Comparison of ENCODE assay signal across 23 mouse cellular contexts in the genomic region with DNA sequence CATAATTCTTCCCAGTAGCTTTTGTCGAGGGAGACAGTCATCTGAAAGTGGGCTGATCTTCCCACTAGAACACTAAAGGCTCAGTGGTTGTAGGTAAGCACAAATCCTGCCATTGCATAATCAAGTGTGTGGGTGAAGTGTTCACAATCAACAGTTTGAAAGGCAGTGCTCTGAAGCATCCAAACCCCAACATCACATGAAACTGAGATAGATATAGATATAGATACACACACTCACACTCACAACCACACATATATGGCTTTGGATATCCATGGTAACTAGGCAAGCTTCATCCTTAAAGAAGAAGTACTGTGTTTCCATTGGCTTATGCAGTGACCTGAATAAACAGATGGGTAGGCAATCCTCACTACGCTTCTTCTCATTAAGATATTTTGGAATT. TPM values are rescaled to one million over a fixed set of nuclear protein-coding genes. Genes with fewer than 3 reads are reported as not detected.
DNase-seq lines count a peak whose midpoint lies in the region; ATAC-seq and TF ChIP-seq lines count a peak whose summit lies in the region.
"Had no signal": no experiment of that assay in that cellular context is flagged by ENCODE, and none has a peak within 500 bp of the region (broad histone marks: within the 10 kb centered on the region; RNA-seq: fewer than 3 reads in every experiment).

No protein-coding gene starts in this region.

- ATAC-seq in forebrain, postnatal 0 days = peak; percentile 59
- ATAC-seq in forebrain, embryonic 12.5 days (ENCODE audit: low FRiP score) = no peak
- ATAC-seq: liver, postnatal 0 days; lung, postnatal 0 days had no signal

- WGBS in forebrain, postnatal 0 days = 74% methylated on average over 2 of the region's 2 CpGs
- 87% methylated on average over 2 of the region's 2 CpGs for WGBS in forebrain, embryonic 12.5 days

- no peak for TF ChIP-seq CTCF in forebrain, postnatal 0 days (IDR thresholded peaks at IDR 0.05; ENCODE audit: low read depth)
- no peak for TF ChIP-seq CTCF in left cerebral cortex, adult 2 months (IDR thresholded peaks at IDR 0.05)

- no peaks in the 10 kb centered on the region for H3K9me3 ChIP-seq in forebrain, postnatal 0 days (ENCODE audit: low read length)
- H3K9me3 ChIP-seq in forebrain, embryonic 12.5 days = no peaks in the 10 kb centered on the region
- H3K9me3 ChIP-seq: forebrain, embryonic 10.5 days; heart, embryonic 15.5 days; limb, embryonic 12.5 days had no signal

- H3K4me2 ChIP-seq in forebrain, postnatal 0 days (ENCODE audit: low read depth) = no peak overlapping the region
- no peak overlapping the region for H3K4me2 ChIP-seq in forebrain, embryonic 12.5 days
- H3K4me2 ChIP-seq: heart, embryonic 15.5 days; hindbrain, embryonic 14.5 days; limb, embryonic 12.5 days; liver, embryonic 11.5 days; midbrain, embryonic 11.5 days had no signal

- H3K4me1 ChIP-seq in forebrain, postnatal 0 days (ENCODE audit: insufficient read depth) = no peaks in the 10 kb centered on the region
- no peaks in the 10 kb centered on the region for H3K4me1 ChIP-seq in forebrain, embryonic 12.5 days
- H3K4me1 ChIP-seq: forebrain, embryonic 10.5 days; heart, embryonic 15.5 days; limb, embryonic 12.5 days had no signal

- H3K4me3 ChIP-seq in forebrain, postnatal 0 days (ENCODE audit: low read depth, low read length) = no peak overlapping the region
- no peak overlapping the region for H3K4me3 ChIP-seq in forebrain, embryonic 12.5 days (replicated peaks)
- no peak overlapping the region for H3K4me3 ChIP-seq in left cerebral cortex, adult 2 months
- H3K4me3 ChIP-seq: forebrain, embryonic 10.5 days; heart, embryonic 15.5 days; limb, embryonic 12.5 days had no signal

- H3K36me3 ChIP-seq in forebrain, postnatal 0 days (ENCODE audit: insufficient read depth) = peaks cover 35% of the 10 kb centered on the region
- peaks cover 15% of the 10 kb centered on the region; the same call in 1 of the 2 replicates for H3K36me3 ChIP-seq in forebrain, embryonic 12.5 days (replicated peaks)

- H3K27ac ChIP-seq in forebrain, postnatal 0 days (ENCODE audit: low read depth, low read length) = no peak overlapping the region
- H3K27ac ChIP-seq in forebrain, embryonic 12.5 days = no peak overlapping the region
- peak overlapping the region; percentile 54 for H3K27ac ChIP-seq in left cerebral cortex, adult 2 months
- H3K27ac ChIP-seq: forebrain, embryonic 10.5 days; heart, embryonic 15.5 days; hindbrain, embryonic 14.5 days; kidney, postnatal 0 days; limb, embryonic 12.5 days had no signal

- H3K9ac ChIP-seq in forebrain, postnatal 0 days = no peak overlapping the region
- H3K9ac ChIP-seq in forebrain, embryonic 12.5 days = no peak overlapping the region
- H3K9ac ChIP-seq: heart, embryonic 15.5 days; hindbrain, embryonic 14.5 days; limb, embryonic 12.5 days; liver, postnatal 0 days had no signal

- intact Hi-C loops in left cerebral cortex, adult 2 months (cut with DNase I) = loop anchor here (2.0 kb wide), 1 partner anchor 73 kb away; no protein-coding TSS in a partner anchor

- no peak for DNase-seq in forebrain, postnatal 0 days
- peak; percentile 80 for DNase-seq in right cerebral cortex, adult 18-20 months
- no peak for DNase-seq in right cerebral cortex, postnatal 14 days
- DNase-seq in left cerebral cortex, adult 2 months (ENCODE audit: extremely low spot score in 1 of 2, low spot score in 2 of 2) = peak in 1 of 2 experiments; percentile 20
- DNase-seq in right cerebral cortex, postnatal 36 days (ENCODE audit: low spot score in 2 of 2) = peak; percentile 46 to 80
- no peak for DNase-seq in lung, postnatal 4 days
- no peak for DNase-seq in gastrocnemius, postnatal 10 days
- DNase-seq: adrenal gland, postnatal 10 days; cerebellum, adult 9-10 months; gastrocnemius, postnatal 36 days; heart, postnatal 36 days; kidney, adult 2 months; liver, postnatal 0 days; thymus, postnatal 25 days had no signal

- no peaks in the 10 kb centered on the region for H3K27me3 ChIP-seq in forebrain, postnatal 0 days (ENCODE audit: insufficient read depth, low read length)
- no peaks in the 10 kb centered on the region for H3K27me3 ChIP-seq in forebrain, embryonic 12.5 days
- H3K27me3 ChIP-seq: heart, embryonic 15.5 days; limb, embryonic 12.5 days had no signal

RNA-seq across cellular contexts. Expression of a gene that starts 50.5 kb away (rescaled TPM):
- total RNA-seq in forebrain, postnatal 0 days (2014; rRNA removed) = 17.5 and 22.5 TPM in 2 replicates
- 18.7 and 20.9 TPM in 2 replicates for polyA plus RNA-seq in forebrain, postnatal 0 days (2015; fragmentation: Nextera tagmentation; extraction: Ambion mirVana)
- 19.3 and 20.3 TPM in 2 replicates for polyA plus RNA-seq in forebrain, embryonic 12.5 days (2016; fragmentation: Nextera tagmentation; extraction: Ambion mirVana)
- total RNA-seq in left cerebral cortex, adult 2 months (2021) = 10 to 100 TPM; 19.4 to 20.9 TPM
- 10 to 100 TPM; 12.5 to 15.0 TPM for total RNA-seq in gastrocnemius, postnatal 10 days (2021)

RNA-seq across cellular contexts. Expression of a gene that starts 55.5 kb away (rescaled TPM):
- 5.3 and 7.0 TPM in 2 replicates for total RNA-seq in forebrain, postnatal 0 days (2014; rRNA removed)
- 3.6 and 4.6 TPM in 2 replicates for polyA plus RNA-seq in forebrain, postnatal 0 days (2015; fragmentation: Nextera tagmentation; extraction: Ambion mirVana)
- polyA plus RNA-seq in forebrain, embryonic 12.5 days (2016; fragmentation: Nextera tagmentation; extraction: Ambion mirVana) = 2.7 TPM in 2 replicates
- total RNA-seq in left cerebral cortex, adult 2 months (2021) = 1 to 10 TPM; 6.0 to 7.4 TPM
- 1 to 10 TPM; 3.0 to 5.1 TPM for total RNA-seq in gastrocnemius, postnatal 10 days (2021)

Comparison
In these comparisons a context has a peak if more than half of its experiments do, and no peak if none do; other contexts are left out.
1. DNase-seq: peak in right cerebral cortex, adult 18-20 months (single experiment) and right cerebral cortex, postnatal 36 days (2 of 2); none in forebrain, postnatal 0 days (single experiment), right cerebral cortex, postnatal 14 days (single experiment), lung, postnatal 4 days (0 of 2) and gastrocnemius, postnatal 10 days (single experiment).